Mouse (Mus musculus): ENCODE measurements around the gene Slc16a5.

Gene Slc16a5

GRCm38 (mm10) chr11:115516942-115517341 lies 54.7 kb downstream of the Slc16a5 start:
- DNase-seq, result no peak

- DNase-seq, result no peak
Measured at GRCm38 (mm10) chr11:115518693-115519092, 56.4 kb downstream of the Slc16a5 start.

- DNase-seq, result no peak
Measured at GRCm38 (mm10) chr11:115519581-115519980, 57.3 kb downstream of the Slc16a5 start.

- DNase-seq, result no peak
Measured at GRCm38 (mm10) chr11:115520218-115520617, 57.9 kb downstream of the Slc16a5 start.

GRCm38 (mm10) chr11:115521080-115521479 lies 58.8 kb downstream of the Slc16a5 start:
- DNase-seq, result no peak

GRCm38 (mm10) chr11:115522238-115522637 lies 60.0 kb downstream of the Slc16a5 start:
- no peak for DNase-seq

- DNase-seq, result no peak
Measured at GRCm38 (mm10) chr11:115522703-115523102, 60.4 kb downstream of the Slc16a5 start.
